Mouse (Mus musculus) embryonic fibroblast, embryonic 13.5 days (primary cell): ENCODE data around the gene Nphp1. TPM values are rescaled to one million over a fixed set of nuclear protein-coding genes. Genes with fewer than 3 reads are reported as not detected.

Source experiments
- H3K27ac ChIP-seq: 2 replicates; pipeline ENCODE4 v1.5.1; 2012; ENCODE audit warnings: low read length, control low read depth, inconsistent platforms; ENCODE audit not compliant: insufficient read depth
- H3K4me1 ChIP-seq: 2 replicates; pipeline ENCODE4 v1.6.1; 2011; ENCODE audit warnings: low read length; ENCODE audit not compliant: control insufficient read depth, insufficient read depth
- H3K4me3 ChIP-seq: 2 replicates; pipeline ENCODE4 v1.5.1; 2011; ENCODE audit warnings: mild to moderate bottlenecking, control low read depth, low read length; ENCODE audit not compliant: insufficient read depth
- CTCF ChIP-seq: IDR thresholded peaks from 2 replicates; pipeline ENCODE4 v1.5.1; 2011; ENCODE audit warnings: mild to moderate bottlenecking, control low read depth, low read length, moderate library complexity, borderline replicate concordance; ENCODE audit not compliant: insufficient read depth
- POLR2A ChIP-seq: IDR thresholded peaks from 2 replicates; pipeline ENCODE4 v1.6.1; 2011; ENCODE audit warnings: low read depth, mild to moderate bottlenecking, control low read depth, low read length, moderate library complexity
- polyA plus RNA-seq: library from polyadenylated mRNA; stranded (reverse); fragments of >200 nt; gene quantifications from 2 replicates; pipeline ENCODE4 v1.2.4, GENCODE M21; 2011; ENCODE audit warnings: low read depth; ENCODE audit not compliant: missing spikeins, insufficient read length

The Nphp1 gene
- polyA plus RNA-seq, 1 experiment: 23.0 TPM

DNA sequence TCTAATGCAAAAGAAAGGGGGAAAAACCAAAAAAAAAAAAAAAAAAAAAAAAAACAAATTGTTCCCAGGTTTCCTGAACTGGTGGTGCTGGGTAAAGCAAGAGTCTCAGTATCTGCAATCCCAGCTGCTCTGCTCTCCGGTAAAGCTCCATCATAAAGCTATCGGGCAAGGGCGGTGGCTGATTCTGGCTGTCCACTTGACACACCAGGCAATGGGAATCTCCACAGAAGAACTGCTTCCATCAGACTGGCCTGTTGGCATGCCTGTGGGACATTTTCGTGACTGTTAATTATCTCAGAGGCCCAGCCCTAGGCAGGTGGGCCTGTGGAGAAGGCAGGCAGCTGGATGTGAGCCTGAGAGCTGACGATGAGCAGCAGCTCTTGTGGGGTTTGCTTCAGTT lies 10.2 kb downstream of the Nphp1 start:
- H3K27ac ChIP-seq: no peak overlapping the region
- no peak overlapping the region for H3K4me3 ChIP-seq
- no peaks in the 10 kb centered on the region for H3K4me1 ChIP-seq
- TF ChIP-seq POLR2A (no peak), CTCF (no peak)

DNA sequence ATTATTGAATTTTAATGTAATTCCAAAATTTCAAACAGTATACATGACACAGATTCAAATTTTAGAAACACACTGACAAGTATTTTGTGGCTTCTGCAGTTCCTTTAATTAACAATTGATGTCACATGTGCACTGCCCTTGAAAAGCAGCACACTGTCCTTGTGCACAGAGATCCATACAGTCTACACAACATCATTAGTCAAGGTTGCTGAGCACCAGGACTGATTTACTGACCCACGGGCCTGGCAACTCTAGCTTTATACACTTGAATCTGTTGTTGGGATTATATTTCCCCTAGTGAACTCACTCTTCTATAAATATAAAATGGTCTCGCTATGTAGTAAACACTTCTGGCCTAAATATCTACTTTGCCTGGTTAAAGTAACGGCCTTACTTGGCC lies 13.7 kb downstream of the Nphp1 start:
- Histone ChIP-seq H3K4me3 (no peak overlapping the region), H3K4me1 (no peaks in the 10 kb centered on the region), H3K27ac (no peak overlapping the region)
- TF ChIP-seq CTCF: no peak
- TF ChIP-seq POLR2A: no peak

DNA sequence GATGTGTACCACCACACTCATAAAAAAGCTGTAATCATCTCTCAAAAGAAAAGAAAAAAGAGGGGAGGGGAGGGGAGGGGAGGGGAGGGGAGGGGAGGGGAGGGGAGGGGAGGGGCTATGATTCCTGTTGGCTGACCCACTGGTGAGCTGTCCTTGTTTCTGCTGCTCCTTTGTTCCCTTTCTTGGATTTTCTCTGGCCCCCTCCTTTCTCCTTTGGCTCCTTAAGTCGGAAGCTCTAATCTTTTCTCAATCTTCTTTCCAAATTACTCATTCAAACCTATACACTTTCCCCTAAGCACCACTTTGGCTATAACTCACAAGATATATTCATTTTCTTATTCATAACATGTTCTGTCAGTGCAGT lies 14.1 kb downstream of the Nphp1 start:
- H3K4me3 ChIP-seq: no peak overlapping the region
- no peak for TF ChIP-seq POLR2A
- no peak for TF ChIP-seq CTCF
- no peaks in the 10 kb centered on the region for H3K4me1 ChIP-seq
- H3K27ac ChIP-seq: no peak overlapping the region

DNA sequence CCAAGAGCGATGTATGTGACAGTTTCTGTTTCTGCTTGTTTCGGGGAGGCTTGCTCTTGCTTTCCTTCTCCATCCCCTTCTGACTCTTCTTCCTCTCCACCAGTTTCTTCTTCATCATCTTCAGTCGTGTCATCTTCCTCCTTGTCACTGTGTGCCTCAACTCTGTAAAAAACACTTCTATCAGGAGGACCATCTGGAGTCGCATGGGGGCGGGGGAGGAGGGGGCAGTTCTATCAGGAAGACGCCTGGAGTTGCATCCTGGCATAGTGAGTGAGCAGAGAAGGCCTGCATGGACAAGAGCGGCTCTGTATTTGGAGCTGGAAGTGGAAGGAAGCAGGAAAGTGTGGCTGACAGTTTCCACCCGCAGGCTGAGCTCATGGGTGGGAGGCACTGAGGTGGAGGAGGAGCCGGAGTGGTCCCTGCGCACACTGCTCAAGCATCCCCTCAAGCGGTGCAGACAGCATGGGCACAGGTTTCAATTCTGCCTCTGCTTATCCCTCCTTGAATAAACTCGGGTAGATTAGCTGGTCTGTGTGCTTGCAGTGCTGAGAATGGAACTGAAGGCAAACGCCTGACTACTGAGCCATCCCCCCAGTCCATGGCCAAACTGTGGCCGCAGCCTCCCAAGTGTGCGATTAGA lies 14.6 kb downstream of the Nphp1 start:
- H3K27ac ChIP-seq: no peak overlapping the region
- no peak overlapping the region for H3K4me3 ChIP-seq
- TF ChIP-seq POLR2A (no peak), CTCF (no peak)

GRCm38 (mm10) chr2:127761587-127761986 lies 27.1 kb downstream of the Nphp1 start:
- TF ChIP-seq CTCF (no peak), POLR2A (no peak)

More for the DNA sequence above, 14.6 kb downstream of the Nphp1 start:
- H3K4me1 ChIP-seq: no peaks in the 10 kb centered on the region

DNA sequence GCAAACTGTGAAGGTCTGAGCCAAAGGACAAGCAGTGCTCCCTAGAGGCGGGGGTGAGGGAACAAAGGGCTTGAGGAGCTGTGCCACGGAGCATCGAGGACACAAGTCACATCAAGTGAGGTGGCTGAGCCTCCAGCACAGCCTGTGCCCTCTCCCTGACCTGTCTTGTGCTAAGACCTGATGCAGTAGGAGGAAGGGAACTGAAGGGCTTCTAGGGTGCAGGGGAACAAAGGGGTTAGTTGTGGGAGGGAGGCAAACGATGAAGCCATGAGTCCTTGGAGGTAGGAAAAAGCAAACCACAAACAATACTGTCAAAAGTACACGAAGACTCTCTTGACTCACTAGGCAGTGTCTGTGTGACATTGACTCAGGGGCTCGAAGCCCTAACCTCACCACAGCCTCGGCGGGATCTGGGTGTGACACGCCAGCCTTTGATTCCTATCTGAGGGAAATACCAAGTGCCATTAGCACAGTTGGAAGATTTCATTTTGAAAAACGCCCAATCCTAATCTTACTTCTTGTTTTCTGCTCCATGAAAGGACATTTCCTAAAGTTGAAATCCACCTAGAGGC lies 28.2 kb downstream of the Nphp1 start:
- Histone ChIP-seq H3K4me1 (no peaks in the 10 kb centered on the region), H3K27ac (no peak overlapping the region), H3K4me3 (no peak overlapping the region)
- no peak for TF ChIP-seq CTCF
- no peak for TF ChIP-seq POLR2A

More at GRCm38 (mm10) chr2:127761587-127761986, 27.1 kb downstream of the Nphp1 start:
- H3K27ac ChIP-seq: no peak overlapping the region
- H3K4me1 ChIP-seq: no peaks in the 10 kb centered on the region
- no peak overlapping the region for H3K4me3 ChIP-seq

- Histone ChIP-seq H3K4me3 (no peak overlapping the region), H3K27ac (no peak overlapping the region), H3K4me1 (no peaks in the 10 kb centered on the region)
- no peak for TF ChIP-seq POLR2A
- TF ChIP-seq CTCF: no peak
These were observed 28.7 kb downstream of the Nphp1 start for GRCm38 (mm10) chr2:127760014-127760413.

DNA sequence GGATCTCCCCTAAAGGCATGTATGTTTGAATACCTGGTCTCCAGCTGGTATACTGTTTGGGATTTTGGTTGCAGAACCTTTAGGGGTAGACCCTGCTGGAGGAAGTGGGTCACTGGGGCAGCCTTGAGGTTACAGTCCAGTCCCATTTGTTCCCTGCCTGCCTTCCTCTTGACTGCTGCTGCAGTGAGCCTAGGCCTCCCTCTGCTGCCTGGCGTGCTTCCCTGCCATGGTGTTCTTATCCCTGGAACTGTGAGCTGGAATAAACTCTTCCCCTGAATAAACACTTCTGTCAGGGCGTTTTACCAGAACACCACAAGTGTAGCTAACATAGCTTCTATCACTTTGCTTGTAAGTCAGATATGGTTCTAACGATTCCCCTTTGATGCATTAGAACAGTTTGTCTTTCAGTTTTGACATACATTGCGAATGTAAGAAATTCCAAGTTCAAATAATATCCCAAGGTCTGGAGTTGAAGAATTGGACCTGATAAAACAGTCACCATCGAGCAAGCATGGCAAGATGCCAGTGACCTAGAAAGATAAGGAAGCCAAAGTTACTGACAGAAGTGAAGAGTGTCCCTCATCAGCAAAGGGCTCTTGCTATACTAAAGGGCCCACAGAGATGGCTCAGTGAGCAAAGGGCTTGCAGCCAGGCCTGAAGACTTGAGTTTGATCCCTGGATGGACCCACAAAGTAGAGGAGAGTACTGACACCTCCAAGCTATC lies 29.4 kb downstream of the Nphp1 start:
- no peaks in the 10 kb centered on the region for H3K4me1 ChIP-seq
- no peak overlapping the region for H3K4me3 ChIP-seq
- H3K27ac ChIP-seq: no peak overlapping the region
- TF ChIP-seq CTCF (no peak), POLR2A (no peak)

GRCm38 (mm10) chr2:127757171-127757570 lies 31.5 kb downstream of the Nphp1 start:
- H3K27ac ChIP-seq: no peak overlapping the region
- TF ChIP-seq POLR2A (no peak), CTCF (no peak)
- no peak overlapping the region for H3K4me3 ChIP-seq
- H3K4me1 ChIP-seq: no peaks in the 10 kb centered on the region

GRCm38 (mm10) chr2:127754113-127754512 lies 34.6 kb downstream of the Nphp1 start:
- Histone ChIP-seq H3K4me3 (no peak overlapping the region), H3K4me1 (no peaks in the 10 kb centered on the region), H3K27ac (no peak overlapping the region)
- TF ChIP-seq POLR2A (no peak), CTCF (no peak)
